Mouse (Mus musculus) ES-E14 (cell line): ENCODE measurements around the gene Swsap1.

Experiments
- CHD2 ChIP-seq: IDR thresholded peaks from 2 replicates; pipeline ENCODE4 v1.6.1; 2014; ENCODE audit warnings: mild to moderate bottlenecking, low read depth, low read length, inconsistent platforms
- MAFK ChIP-seq: IDR thresholded peaks from 2 replicates; pipeline ENCODE4 v1.6.1; 2014; ENCODE audit warnings: mild to moderate bottlenecking, low read depth, low read length, inconsistent platforms; ENCODE audit not compliant: insufficient read depth
- ZNF384 ChIP-seq: IDR thresholded peaks from 2 replicates; pipeline ENCODE4 v1.6.1; 2012; ENCODE audit warnings: low read depth, low read length, inconsistent platforms

DNA sequence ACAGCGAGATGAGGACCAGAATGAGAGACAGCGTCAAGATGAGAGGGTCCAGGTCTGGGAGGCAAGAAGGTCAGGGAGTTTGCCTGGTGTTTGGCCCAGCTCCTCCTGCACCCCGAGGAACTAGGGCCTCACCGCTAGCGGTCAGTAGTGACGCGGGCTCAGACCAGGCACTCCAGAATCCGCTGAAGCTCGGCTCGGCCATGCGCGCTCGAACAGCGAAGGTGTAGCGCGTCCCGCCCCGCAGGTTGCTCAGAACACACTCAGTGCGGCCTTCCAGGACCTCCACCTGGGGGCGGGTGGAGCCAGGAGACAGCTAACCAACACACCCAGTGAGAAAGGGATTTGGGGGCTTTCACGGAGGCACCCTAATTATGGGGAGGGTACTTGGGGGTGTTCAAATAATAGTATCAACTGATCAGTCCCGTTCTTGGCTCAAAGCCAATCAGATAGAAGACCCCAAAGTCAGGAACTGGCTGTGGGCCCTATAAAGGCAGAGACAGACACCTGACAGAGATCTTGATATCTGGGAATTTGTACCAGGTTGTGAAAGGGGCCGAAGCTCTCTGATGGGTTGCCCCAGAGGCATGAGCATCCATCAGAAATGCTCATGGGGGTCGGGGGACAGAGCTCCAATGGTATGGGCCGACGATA is 5.1 kb downstream of the Swsap1 start:
- TF ChIP-seq MAFK, result no peak
- no peak for TF ChIP-seq CHD2
- no peak for TF ChIP-seq ZNF384
